Mouse (Mus musculus) hindbrain, embryonic 14.5 days (tissue): Measurements from ENCODE around the gene Vmn1r91. TPM values are rescaled to one million over a fixed set of nuclear protein-coding genes. Genes with fewer than 3 reads are reported as not detected.
"Not testable (repeated sequence)": the region's sequence is repeated elsewhere in the genome, so short reads cannot be mapped to it uniquely, and the experiment has no call there.

Experiments
- ATAC-seq: fragments of 200-750 bp; cut with Nextera tagmentation; 2 replicates; pipeline ENCODE4 v1.8.0; 2017; ENCODE audit warnings: moderate number of reproducible peaks, mild to moderate bottlenecking, moderate TSS enrichment, moderate library complexity; ENCODE audit not compliant: low FRiP score
- DNase-seq: peaks from one replicate; pipeline ENCODE4 v3.0.0-alpha.2; 2015; ENCODE audit warnings: low spot score
- H3K27ac ChIP-seq: fragments of 300-500 bp; sonication (generic); 2 replicates; pipeline ENCODE4 v1.5.1; 2014; ENCODE audit warnings: mild to moderate bottlenecking, moderate library complexity
- H3K27me3 ChIP-seq: fragments of 300-500 bp; sonication (generic); 2 replicates; pipeline ENCODE4 v1.6.1; 2014; ENCODE audit warnings: mild to moderate bottlenecking, low read length, mixed read lengths; ENCODE audit not compliant: control insufficient read depth, insufficient read depth
- H3K36me3 ChIP-seq: fragments of 300-500 bp; sonication (generic); replicated peaks from 2 replicates; pipeline ENCODE4 v1.6.1; 2014; ENCODE audit not compliant: control insufficient read depth, insufficient read depth
- H3K4me1 ChIP-seq: fragments of 300-500 bp; sonication (generic); replicated peaks from 2 replicates; pipeline ENCODE4 v1.6.1; 2014; ENCODE audit warnings: antibody characterized with exemption, low read length, mixed read lengths; ENCODE audit not compliant: control insufficient read depth, insufficient read depth
- H3K4me2 ChIP-seq: fragments of 300-500 bp; sonication (generic); replicated peaks from 2 replicates; pipeline ENCODE4 v1.6.1; 2014; ENCODE audit warnings: mild to moderate bottlenecking, moderate library complexity
- H3K4me3 ChIP-seq: fragments of 300-500 bp; sonication (generic); replicated peaks from 2 replicates; pipeline ENCODE4 v1.5.1; 2014; ENCODE audit warnings: mild to moderate bottlenecking, low read length
- H3K9ac ChIP-seq: fragments of 300-500 bp; sonication (generic); 2 replicates; pipeline ENCODE4 v1.6.1; 2014
- H3K9me3 ChIP-seq: fragments of 300-500 bp; sonication (generic); 2 replicates; pipeline ENCODE4 v1.6.1; 2016; ENCODE audit warnings: low read length; ENCODE audit not compliant: control insufficient read depth
- WGBS: fragments of 180-500 bp; shearing (Covaris S2); extraction: QIAGEN DNeasy Blood & Tissue Kit; methylation state at CpG from one replicate; pipeline ENCODE4 v1.1.7; 2014; 5-methylcytosine and 5-hydroxymethylcytosine counted together
- polyA plus RNA-seq: library from polyadenylated mRNA; unstranded; fragments of >200 nt; fragmentation: Nextera tagmentation; extraction: Ambion mirVana; gene quantifications from 2 replicates; pipeline ENCODE4 v1.2.1, GENCODE M21; 2014

Gene Vmn1r91
- polyA plus RNA-seq: not detected in 2 replicates

DNA sequence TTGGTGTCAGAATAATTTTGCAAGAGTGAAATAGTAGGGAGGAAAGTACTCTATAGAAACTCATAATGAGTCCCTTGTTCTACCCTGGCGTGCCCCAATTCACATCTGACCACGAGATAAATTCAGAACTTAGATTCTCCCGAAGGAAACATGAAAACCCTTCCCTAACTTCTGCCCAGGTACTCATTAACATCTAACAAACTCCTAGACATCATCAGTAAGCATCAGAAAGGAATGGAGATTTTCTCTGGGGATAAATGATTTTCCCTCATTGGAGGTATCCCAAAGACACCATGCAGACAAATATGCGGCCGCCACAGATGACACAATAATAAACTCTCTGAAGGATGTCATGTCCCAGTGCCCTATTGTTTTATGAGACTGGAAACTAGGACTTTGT is at the start of gene Vmn1r91:
TSS of gene Vmn1r91 (plus strand) at position 301 of the 400 bp plus-strand sequence.
- not testable (repeated sequence) for H3K27me3 ChIP-seq, H3K9me3 ChIP-seq, DNase-seq, ATAC-seq, H3K9ac ChIP-seq, H3K4me1 ChIP-seq, H3K4me2 ChIP-seq, H3K4me3 ChIP-seq, H3K36me3 ChIP-seq, H3K27ac ChIP-seq
- 89% methylated on average over 5 of the region's 5 CpGs for WGBS

DNA sequence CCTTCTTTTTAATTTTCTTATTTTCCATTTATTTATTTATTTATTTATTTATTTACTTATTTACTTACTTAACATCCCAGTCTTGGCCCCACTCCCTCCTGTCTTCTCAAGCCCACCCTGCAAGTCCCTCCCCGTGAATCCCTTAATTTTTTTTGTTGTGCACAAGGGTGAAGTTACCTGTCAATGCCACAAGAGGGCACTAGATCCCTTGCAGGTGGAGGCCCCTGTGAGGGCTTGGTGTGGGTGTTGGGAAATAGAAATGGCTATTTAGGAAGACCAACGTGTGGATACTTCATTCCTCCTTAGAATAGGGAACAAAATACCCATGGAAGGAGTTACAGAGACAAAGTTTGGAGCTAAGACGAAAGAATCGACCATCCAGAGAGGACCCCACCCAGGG is 35.4 kb upstream of the Vmn1r91 start:
- not testable (repeated sequence) for H3K36me3 ChIP-seq, H3K9ac ChIP-seq, H3K27ac ChIP-seq, H3K9me3 ChIP-seq, H3K27me3 ChIP-seq, DNase-seq, H3K4me3 ChIP-seq, H3K4me1 ChIP-seq, H3K4me2 ChIP-seq, ATAC-seq
- 71% methylated on average over 4 of the region's 4 CpGs for WGBS

DNA sequence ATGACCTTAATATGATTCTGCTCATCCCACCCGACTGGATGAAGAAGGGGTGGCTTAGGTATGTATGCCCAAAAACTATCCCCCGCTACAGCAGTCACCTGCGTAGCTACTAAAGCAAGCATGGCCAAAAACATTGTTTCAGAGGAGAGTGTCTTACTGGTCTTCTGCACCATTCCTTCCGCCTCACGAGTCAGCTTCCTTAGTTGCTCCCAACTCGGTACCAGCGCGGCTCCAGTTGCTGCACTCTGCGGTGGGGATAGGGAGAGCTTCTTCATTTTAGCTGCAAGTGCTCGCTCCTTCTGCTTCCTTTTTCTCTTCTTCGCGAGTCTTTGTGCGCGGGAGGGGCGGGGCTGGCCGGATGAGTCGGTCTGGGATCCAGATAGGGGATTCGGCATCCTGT is 21.4 kb upstream of the Vmn1r91 start:
- H3K27me3 ChIP-seq, H3K4me1 ChIP-seq, DNase-seq, H3K4me2 ChIP-seq, H3K36me3 ChIP-seq, H3K27ac ChIP-seq, H3K4me3 ChIP-seq, H3K9me3 ChIP-seq, H3K9ac ChIP-seq, ATAC-seq: not testable (repeated sequence)
- WGBS: 75% methylated on average over 18 of the region's 18 CpGs

DNA sequence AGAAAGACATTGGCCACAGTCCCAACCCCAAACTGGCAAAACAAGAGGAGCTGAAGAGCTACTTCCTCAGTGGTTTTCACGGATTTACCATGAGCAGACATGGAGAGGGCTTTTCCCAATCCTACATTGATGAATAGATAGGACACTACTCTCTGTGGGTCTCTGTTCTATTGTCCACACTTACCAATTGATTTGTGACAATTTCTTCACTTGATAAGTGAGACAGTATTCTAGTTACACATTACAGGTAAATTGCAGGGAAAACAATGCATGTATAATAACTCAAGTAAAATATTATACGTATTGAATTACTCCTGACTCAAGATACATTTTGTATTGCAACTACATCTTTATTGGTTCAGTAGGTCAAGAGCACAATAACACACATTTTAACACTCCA is 23.0 kb downstream of the Vmn1r91 start, which contains the start of gene Gm16442:
TSS of gene Gm16442 (minus strand) at position 101 of the 400 bp plus-strand sequence.
- H3K27me3 ChIP-seq, H3K4me1 ChIP-seq, DNase-seq, H3K9ac ChIP-seq, ATAC-seq, H3K9me3 ChIP-seq, H3K4me2 ChIP-seq, H3K27ac ChIP-seq, H3K4me3 ChIP-seq, H3K36me3 ChIP-seq: not testable (repeated sequence)
- WGBS: no CpG with 5 or more reads among the region's 2 CpGs

DNA sequence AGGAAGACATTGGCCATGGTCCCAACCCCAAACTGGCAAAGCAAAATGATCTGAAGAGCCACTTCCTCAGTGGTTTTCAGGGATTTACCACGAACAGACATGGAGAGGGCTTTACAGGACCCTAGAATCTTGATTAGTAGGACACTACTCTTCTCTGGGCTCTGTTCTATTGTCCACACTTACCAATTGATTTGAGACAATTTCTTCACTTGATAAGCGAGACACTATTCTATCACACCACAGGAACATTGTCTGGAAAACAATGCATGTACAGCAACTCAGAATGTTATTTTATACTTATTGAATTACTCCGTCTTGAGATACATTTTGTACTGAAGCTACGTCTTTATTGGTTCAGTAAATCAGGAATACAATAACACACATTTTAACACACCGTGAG is 39.5 kb downstream of the Vmn1r91 start, which contains the start of gene Vmn1r93:
TSS of gene Vmn1r93 (minus strand) at position 101 of the 400 bp plus-strand sequence.
- not testable (repeated sequence) for H3K4me2 ChIP-seq, DNase-seq, H3K27me3 ChIP-seq, H3K9me3 ChIP-seq, H3K4me3 ChIP-seq, H3K9ac ChIP-seq, ATAC-seq, H3K36me3 ChIP-seq, H3K27ac ChIP-seq, H3K4me1 ChIP-seq
- no CpG with 5 or more reads among the region's 5 CpGs for WGBS

Other genes starting within 250 kb of the Vmn1r91 start
- 13.0 and 13.9 TPM in 2 replicates for gene Gm19345, start 247.7 kb upstream of the Vmn1r91 start, polyA plus RNA-seq
- 0.17 and 0.20 TPM in 2 replicates for gene Ceacam16, start 238.4 kb upstream of the Vmn1r91 start, polyA plus RNA-seq
- not detected in 2 replicates for gene Ceacam19, start 211.7 kb upstream of the Vmn1r91 start, polyA plus RNA-seq
- 6.4 and 6.6 TPM in 2 replicates for gene Pvr, start 178.5 kb upstream of the Vmn1r91 start, polyA plus RNA-seq
- gene Igsf23, start 148.9 kb upstream of the Vmn1r91 start, polyA plus RNA-seq: not detected in 2 replicates
- gene Ceacam20, start 134.3 kb upstream of the Vmn1r91 start, polyA plus RNA-seq: not detected in 2 replicates
- not detected in 2 replicates for gene Nlrp9b, start 108.2 kb upstream of the Vmn1r91 start, polyA plus RNA-seq
- gene Gm16442, start 22.9 kb downstream of the Vmn1r91 start, polyA plus RNA-seq: not detected in 2 replicates
- gene Vmn1r93, start 39.4 kb downstream of the Vmn1r91 start, polyA plus RNA-seq: not detected in 2 replicates
- gene Vmn1r94, start 68.7 kb downstream of the Vmn1r91 start, polyA plus RNA-seq: not detected in 2 replicates
- gene Vmn1r95, start 94.0 kb downstream of the Vmn1r91 start, polyA plus RNA-seq: not detected in 2 replicates
- not detected in 2 replicates for gene Gm6164, start 105.9 kb downstream of the Vmn1r91 start, polyA plus RNA-seq
- not detected in 2 replicates for gene Gm4498, start 134.1 kb downstream of the Vmn1r91 start, polyA plus RNA-seq
- gene Gm5890, start 163.2 kb downstream of the Vmn1r91 start, polyA plus RNA-seq: not detected in 2 replicates
- not detected in 2 replicates for gene Gm4133, start 234.4 kb downstream of the Vmn1r91 start, polyA plus RNA-seq